Mouse (Mus musculus): ENCODE data around the gene Tut4. TPM values are rescaled to one million over a fixed set of nuclear protein-coding genes. Genes with fewer than 3 reads are reported as not detected.
A peak's percentile ranks its signal among the peaks of the same experiment; 100 is the strongest.

Tut4 gene
- 22.3 and 29.7 TPM in 2 replicates for polyA plus RNA-seq (2012; rRNA removed)
- 11.3 and 11.7 TPM in 2 replicates for polyA plus RNA-seq (2014; fragmentation: Nextera tagmentation; extraction: Ambion mirVana)

- H3K4me2 ChIP-seq (ENCODE audit: low read depth) = peak within 1 kb of the TSS; percentile 76
- peak within 1 kb of the TSS; percentile 60 to 93 for H3K4me3 ChIP-seq (ENCODE audit: insufficient read depth in 1 of 2, low read depth in 2 of 2, low read length in 2 of 2)
- peak within 1 kb of the TSS; percentile 63 for H3K27ac ChIP-seq
- H3K4me1 ChIP-seq (replicated peaks; ENCODE audit: control insufficient read depth in 2 of 2, insufficient read depth in 2 of 2, low read length in 1 of 2) = peaks cover 9 to 22% of the 10 kb centered on the region in 2 experiments
- ATAC-seq (ENCODE audit: insufficient read depth) = peak; percentile 76
- TF ChIP-seq CTCF (IDR thresholded peaks at IDR 0.05; ENCODE audit: low read depth) = no peak
- no peak for TF ChIP-seq EP300 (IDR thresholded peaks at IDR 0.05; ENCODE audit: low read depth)
- no peaks in the 10 kb centered on the region for H3K9me3 ChIP-seq (ENCODE audit: control insufficient read depth, low read length)
- WGBS (ENCODE audit: insufficient replicate concordance) = under 1% methylated on average over 84 of the region's 97 CpGs
- H3K9ac ChIP-seq (replicated peaks) = peak within 1 kb of the TSS; percentile 92
- DNase-seq (ENCODE audit: low read depth in 3 of 3, low spot score in 3 of 3) = peak; percentile 54 to 66 (median 56)
- H3K36me3 ChIP-seq (replicated peaks; ENCODE audit: control insufficient read depth, insufficient read depth, low read depth) = no peaks in the 10 kb centered on the region
- H3K27me3 ChIP-seq (ENCODE audit: control insufficient read depth, insufficient read depth, low read length) = no peaks in the 10 kb centered on the region
These were observed at the start of gene Tut4 for GRCm38 (mm10) chr4:108459231-108460155. Gene Tut4, plus strand, starts transcription at chr4:108459426.

- no peak for DNase-seq (ENCODE audit: low read depth in 3 of 3, low spot score in 3 of 3)
- TF ChIP-seq EP300 (IDR thresholded peaks at IDR 0.05; ENCODE audit: low read depth) (no peak), CTCF (IDR thresholded peaks at IDR 0.05; ENCODE audit: low read depth) (no peak)
- WGBS (ENCODE audit: insufficient replicate concordance) = 42% methylated on average over 2 of the region's 2 CpGs
- Histone ChIP-seq H3K36me3 (replicated peaks; ENCODE audit: control insufficient read depth, insufficient read depth, low read depth) (no peaks in the 10 kb centered on the region), H3K4me1 (replicated peaks; ENCODE audit: control insufficient read depth in 2 of 2, insufficient read depth in 2 of 2, low read length in 1 of 2) (peaks cover 3 to 13% of the 10 kb centered on the region in 2 experiments; a peak in 2 of 4 replicates), H3K4me3 (ENCODE audit: insufficient read depth in 1 of 2, low read depth in 2 of 2, low read length in 2 of 2) (no peak overlapping the region), H3K9ac (replicated peaks) (no peak overlapping the region), H3K27me3 (ENCODE audit: control insufficient read depth, insufficient read depth, low read length) (no peaks in the 10 kb centered on the region; the same call in 1 of the 2 replicates), H3K9me3 (ENCODE audit: control insufficient read depth, low read length) (no peaks in the 10 kb centered on the region), H3K27ac (no peak overlapping the region), H3K4me2 (ENCODE audit: low read depth) (no peak overlapping the region)
- ATAC-seq (ENCODE audit: insufficient read depth) = no peak
These were observed 34.6 kb upstream of the Tut4 start for GRCm38 (mm10) chr4:108424587-108424986.

GRCm38 (mm10) chr4:108427719-108428340, 31.4 kb upstream of the Tut4 start:
- TF ChIP-seq EP300 (IDR thresholded peaks at IDR 0.05; ENCODE audit: low read depth) (no peak), CTCF (IDR thresholded peaks at IDR 0.05; ENCODE audit: low read depth) (no peak)
- Histone ChIP-seq H3K36me3 (replicated peaks; ENCODE audit: control insufficient read depth, insufficient read depth, low read depth) (no peaks in the 10 kb centered on the region), H3K4me2 (ENCODE audit: low read depth) (no peak overlapping the region), H3K9me3 (ENCODE audit: control insufficient read depth, low read length) (no peaks in the 10 kb centered on the region), H3K27me3 (ENCODE audit: control insufficient read depth, insufficient read depth, low read length) (no peaks in the 10 kb centered on the region; the same call in 1 of the 2 replicates), H3K4me3 (ENCODE audit: insufficient read depth in 1 of 2, low read depth in 2 of 2, low read length in 2 of 2) (no peak overlapping the region), H3K4me1 (replicated peaks; ENCODE audit: control insufficient read depth in 2 of 2, insufficient read depth in 2 of 2, low read length in 1 of 2) (peaks cover 3 to 15% of the 10 kb centered on the region in 2 experiments; a peak in 3 of 4 replicates), H3K27ac (no peak overlapping the region), H3K9ac (replicated peaks) (no peak overlapping the region)
- ATAC-seq (ENCODE audit: insufficient read depth) = no peak
- DNase-seq (ENCODE audit: low read depth in 3 of 3, low spot score in 3 of 3) = no peak
- WGBS (ENCODE audit: insufficient replicate concordance) = 42% methylated on average over 11 of the region's 11 CpGs

- DNase-seq (ENCODE audit: low read depth in 3 of 3, low spot score in 3 of 3) (no peak), ATAC-seq (ENCODE audit: insufficient read depth) (no peak)
- no peak overlapping the region for H3K4me2 ChIP-seq (ENCODE audit: low read depth)
- H3K9ac ChIP-seq (replicated peaks) = no peak overlapping the region
- no peak overlapping the region for H3K4me3 ChIP-seq (ENCODE audit: insufficient read depth in 1 of 2, low read depth in 2 of 2, low read length in 2 of 2)
- H3K27ac ChIP-seq = no peak overlapping the region
- H3K9me3 ChIP-seq (ENCODE audit: control insufficient read depth, low read length) = no peaks in the 10 kb centered on the region
- WGBS (ENCODE audit: insufficient replicate concordance) = 22% methylated on average over 6 of the region's 6 CpGs
- peaks cover 3 to 15% of the 10 kb centered on the region in 2 experiments; a peak in 3 of 4 replicates for H3K4me1 ChIP-seq (replicated peaks; ENCODE audit: control insufficient read depth in 2 of 2, insufficient read depth in 2 of 2, low read length in 1 of 2)
- no peaks in the 10 kb centered on the region; the same call in 1 of the 2 replicates for H3K27me3 ChIP-seq (ENCODE audit: control insufficient read depth, insufficient read depth, low read length)
- no peak for TF ChIP-seq EP300 (IDR thresholded peaks at IDR 0.05; ENCODE audit: low read depth)
- TF ChIP-seq CTCF (IDR thresholded peaks at IDR 0.05; ENCODE audit: low read depth) = no peak
- H3K36me3 ChIP-seq (replicated peaks; ENCODE audit: control insufficient read depth, insufficient read depth, low read depth) = no peaks in the 10 kb centered on the region
These were observed 30.9 kb upstream of the Tut4 start for GRCm38 (mm10) chr4:108428341-108428721.

Data from liver, embryonic 14.5 days (tissue).